Mouse (Mus musculus): ENCODE measurements around the gene Slc25a19. TPM values are rescaled to one million over a fixed set of nuclear protein-coding genes. Genes with fewer than 3 reads are reported as not detected.

The Slc25a19 gene
- polyA plus RNA-seq, 1 experiment, result 1.3 TPM

GRCm38 (mm10) chr11:115626824-115627616 lies 1.1 kb downstream of the Slc25a19 start:
- Histone ChIP-seq H3K36me3 (ENCODE audit: control insufficient read depth) (peaks cover 30% of the 10 kb centered on the region), H3K4me1 (ENCODE audit: control insufficient read depth) (peaks cover 38% of the 10 kb centered on the region), H3K4me3 (replicated peaks) (peak overlapping the region; percentile 73), H3K9me3 (ENCODE audit: control insufficient read depth, low read length) (no peaks in the 10 kb centered on the region), H3K27me3 (ENCODE audit: control insufficient read depth) (no peaks in the 10 kb centered on the region)
- no peak for TF ChIP-seq GATA1 (IDR thresholded peaks at IDR 0.05; ENCODE audit: low read length)
- TF ChIP-seq TAL1 (IDR thresholded peaks at IDR 0.05; ENCODE audit: low read length), result no peak

GRCm38 (mm10) chr11:115625877-115626276 lies 2.2 kb downstream of the Slc25a19 start:
- Histone ChIP-seq H3K4me3 (replicated peaks) (no peak overlapping the region), H3K9me3 (ENCODE audit: control insufficient read depth, low read length) (no peaks in the 10 kb centered on the region), H3K4me1 (ENCODE audit: control insufficient read depth) (peaks cover 31% of the 10 kb centered on the region), H3K36me3 (ENCODE audit: control insufficient read depth) (peaks cover 38% of the 10 kb centered on the region), H3K27me3 (ENCODE audit: control insufficient read depth) (no peaks in the 10 kb centered on the region)
- TF ChIP-seq GATA1 (IDR thresholded peaks at IDR 0.05; ENCODE audit: low read length) (no peak), TAL1 (IDR thresholded peaks at IDR 0.05; ENCODE audit: low read length) (no peak)

- no peaks in the 10 kb centered on the region for H3K9me3 ChIP-seq (ENCODE audit: control insufficient read depth, low read length)
- H3K36me3 ChIP-seq (ENCODE audit: control insufficient read depth), result peaks cover 58% of the 10 kb centered on the region
- H3K4me1 ChIP-seq (ENCODE audit: control insufficient read depth), result peaks cover 26% of the 10 kb centered on the region
- TF ChIP-seq TAL1 (IDR thresholded peaks at IDR 0.05; ENCODE audit: low read length) (no peak), GATA1 (IDR thresholded peaks at IDR 0.05; ENCODE audit: low read length) (no peak)
- H3K4me3 ChIP-seq (replicated peaks), result no peak overlapping the region
- H3K27me3 ChIP-seq (ENCODE audit: control insufficient read depth), result no peaks in the 10 kb centered on the region
Measured at GRCm38 (mm10) chr11:115623487-115624070, 4.5 kb downstream of the Slc25a19 start.

GRCm38 (mm10) chr11:115619949-115620348 lies 8.1 kb downstream of the Slc25a19 start:
- Histone ChIP-seq H3K36me3 (ENCODE audit: control insufficient read depth) (peaks cover 77% of the 10 kb centered on the region), H3K9me3 (ENCODE audit: control insufficient read depth, low read length) (no peaks in the 10 kb centered on the region)
- no peak for TF ChIP-seq TAL1 (IDR thresholded peaks at IDR 0.05; ENCODE audit: low read length)
- no peak for TF ChIP-seq GATA1 (IDR thresholded peaks at IDR 0.05; ENCODE audit: low read length)

DNA sequence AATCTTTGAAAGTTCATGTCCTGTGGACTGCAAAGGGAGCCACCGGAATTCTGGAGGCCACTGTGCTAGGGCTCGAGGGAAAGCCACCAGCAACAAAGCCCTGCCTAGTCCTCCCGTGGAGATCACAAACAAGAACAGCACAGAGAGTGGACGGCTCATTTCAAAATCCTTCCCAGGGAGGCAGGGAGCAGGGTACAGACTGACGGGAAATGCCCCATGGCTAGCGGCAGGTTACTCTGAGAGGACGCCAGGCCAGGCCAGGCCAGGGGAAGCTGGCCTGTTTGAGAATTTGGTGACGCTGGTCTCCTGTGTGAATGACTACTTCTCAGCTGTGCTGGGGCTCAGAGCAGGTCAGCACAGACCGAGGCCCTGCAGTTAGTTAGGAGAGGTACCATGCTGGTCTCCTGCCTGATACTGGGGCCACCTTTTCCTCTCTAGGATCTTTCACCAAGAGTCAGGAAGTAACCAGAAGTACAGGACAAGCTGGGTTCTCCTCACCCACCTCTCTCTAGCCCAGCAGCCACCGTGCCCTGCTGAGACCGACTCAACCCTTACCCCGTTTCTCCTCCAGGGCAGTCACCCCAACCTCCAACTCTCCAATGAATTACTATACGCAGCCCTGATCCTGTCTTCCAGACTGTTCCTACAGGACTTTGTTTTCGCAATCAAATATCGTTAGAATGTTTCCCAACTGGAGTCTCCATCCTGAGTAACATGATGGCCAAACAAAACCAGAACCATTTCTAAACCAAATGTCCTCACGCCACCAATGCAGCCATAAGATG lies 9.2 kb downstream of the Slc25a19 start:
- no peak overlapping the region for H3K4me3 ChIP-seq (replicated peaks)
- H3K4me1 ChIP-seq (ENCODE audit: control insufficient read depth), result peaks cover 17% of the 10 kb centered on the region
- H3K27me3 ChIP-seq (ENCODE audit: control insufficient read depth), result no peaks in the 10 kb centered on the region
- no peak for TF ChIP-seq TAL1 (IDR thresholded peaks at IDR 0.05; ENCODE audit: low read length)
- TF ChIP-seq GATA1 (IDR thresholded peaks at IDR 0.05; ENCODE audit: low read length), result no peak
- H3K36me3 ChIP-seq (ENCODE audit: control insufficient read depth), result peaks cover 81% of the 10 kb centered on the region
- H3K9me3 ChIP-seq (ENCODE audit: control insufficient read depth, low read length), result no peaks in the 10 kb centered on the region

More at GRCm38 (mm10) chr11:115619949-115620348, 8.1 kb downstream of the Slc25a19 start:
- H3K4me3 ChIP-seq (replicated peaks), result no peak overlapping the region
- H3K4me1 ChIP-seq (ENCODE audit: control insufficient read depth), result peaks cover 10% of the 10 kb centered on the region
- H3K27me3 ChIP-seq (ENCODE audit: control insufficient read depth), result no peaks in the 10 kb centered on the region

DNA sequence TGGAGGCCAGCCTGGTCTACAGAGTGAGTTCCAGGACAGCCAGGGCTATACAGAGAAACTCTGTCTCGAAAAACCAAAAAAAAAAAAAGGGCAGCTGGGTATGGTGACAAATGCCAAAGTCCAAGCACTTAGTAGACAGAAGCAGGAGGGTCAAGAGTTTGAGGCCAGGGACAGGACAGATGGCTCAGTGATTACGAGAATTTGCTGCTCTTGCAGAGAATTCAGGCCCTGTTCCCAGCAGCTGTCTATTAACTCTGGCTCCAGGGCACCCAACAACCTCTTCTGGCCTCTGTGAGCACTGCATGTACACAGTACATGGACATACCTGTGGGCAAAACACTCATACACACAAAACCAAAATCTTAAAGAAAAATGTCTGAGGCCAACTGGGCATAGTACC lies 10.1 kb downstream of the Slc25a19 start:
- Histone ChIP-seq H3K36me3 (ENCODE audit: control insufficient read depth) (peaks cover 72% of the 10 kb centered on the region), H3K27me3 (ENCODE audit: control insufficient read depth) (no peaks in the 10 kb centered on the region), H3K4me3 (replicated peaks) (no peak overlapping the region), H3K4me1 (ENCODE audit: control insufficient read depth) (peaks cover 23% of the 10 kb centered on the region), H3K9me3 (ENCODE audit: control insufficient read depth, low read length) (no peaks in the 10 kb centered on the region)
- TF ChIP-seq TAL1 (IDR thresholded peaks at IDR 0.05; ENCODE audit: low read length), result no peak
- TF ChIP-seq GATA1 (IDR thresholded peaks at IDR 0.05; ENCODE audit: low read length), result no peak

- TF ChIP-seq TAL1 (IDR thresholded peaks at IDR 0.05; ENCODE audit: low read length), result no peak
- TF ChIP-seq GATA1 (IDR thresholded peaks at IDR 0.05; ENCODE audit: low read length), result no peak
- Histone ChIP-seq H3K36me3 (ENCODE audit: control insufficient read depth) (peaks cover 61% of the 10 kb centered on the region), H3K9me3 (ENCODE audit: control insufficient read depth, low read length) (no peaks in the 10 kb centered on the region), H3K4me1 (ENCODE audit: control insufficient read depth) (peaks cover 33% of the 10 kb centered on the region), H3K27me3 (ENCODE audit: control insufficient read depth) (no peaks in the 10 kb centered on the region), H3K4me3 (replicated peaks) (no peak overlapping the region)
Measured at GRCm38 (mm10) chr11:115616893-115617292, 11.2 kb downstream of the Slc25a19 start.

DNA sequence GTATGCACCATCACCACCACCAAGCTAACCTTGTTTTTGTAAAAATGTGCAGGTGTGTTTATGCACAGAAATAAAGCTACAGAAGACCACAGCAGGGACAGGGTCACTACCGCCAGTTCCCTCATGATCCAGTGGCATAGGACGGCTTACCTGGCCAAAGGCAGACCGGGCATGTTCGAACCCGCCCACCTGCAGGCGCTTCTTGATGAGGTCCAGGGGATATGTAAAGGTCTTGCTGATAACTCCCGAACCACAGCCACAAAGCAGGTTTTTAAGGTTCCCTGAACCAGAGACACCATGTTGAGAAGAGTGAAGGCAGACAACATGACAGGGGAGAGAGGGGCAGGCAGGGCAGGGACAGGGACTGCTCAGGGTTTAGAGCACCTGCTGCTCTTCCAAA lies 11.7 kb downstream of the Slc25a19 start:
- peaks cover 63% of the 10 kb centered on the region for H3K36me3 ChIP-seq (ENCODE audit: control insufficient read depth)
- H3K4me3 ChIP-seq (replicated peaks), result no peak overlapping the region
- no peak for TF ChIP-seq TAL1 (IDR thresholded peaks at IDR 0.05; ENCODE audit: low read length)
- TF ChIP-seq GATA1 (IDR thresholded peaks at IDR 0.05; ENCODE audit: low read length), result no peak
- H3K27me3 ChIP-seq (ENCODE audit: control insufficient read depth), result no peaks in the 10 kb centered on the region
- no peaks in the 10 kb centered on the region for H3K9me3 ChIP-seq (ENCODE audit: control insufficient read depth, low read length)
- H3K4me1 ChIP-seq (ENCODE audit: control insufficient read depth), result peaks cover 38% of the 10 kb centered on the region

DNA sequence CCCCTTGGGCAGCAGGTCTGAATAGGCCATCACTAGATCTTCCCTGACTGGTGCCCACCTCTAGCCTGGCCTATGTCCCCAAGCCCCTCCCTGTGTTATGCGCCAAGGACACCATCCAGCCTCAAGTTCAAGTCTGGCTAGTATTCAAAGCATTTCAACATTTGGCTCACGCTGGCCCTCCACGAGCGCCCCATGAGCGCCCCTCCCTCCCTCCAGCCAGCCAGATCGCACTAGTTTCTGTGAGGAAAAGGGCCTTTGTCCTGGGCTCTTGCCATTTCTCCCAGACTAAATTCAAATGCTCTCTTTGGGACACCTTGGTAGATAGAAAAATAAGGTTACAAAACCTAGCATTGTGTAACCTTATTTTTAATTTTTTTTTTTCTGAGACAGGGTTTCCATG lies 12.2 kb downstream of the Slc25a19 start:
- H3K4me1 ChIP-seq (ENCODE audit: control insufficient read depth), result peaks cover 43% of the 10 kb centered on the region
- H3K9me3 ChIP-seq (ENCODE audit: control insufficient read depth, low read length), result no peaks in the 10 kb centered on the region
- no peak overlapping the region for H3K4me3 ChIP-seq (replicated peaks)
- H3K36me3 ChIP-seq (ENCODE audit: control insufficient read depth), result peaks cover 63% of the 10 kb centered on the region
- no peaks in the 10 kb centered on the region for H3K27me3 ChIP-seq (ENCODE audit: control insufficient read depth)
- no peak for TF ChIP-seq TAL1 (IDR thresholded peaks at IDR 0.05; ENCODE audit: low read length)
- no peak for TF ChIP-seq GATA1 (IDR thresholded peaks at IDR 0.05; ENCODE audit: low read length)

Data from erythroblast, embryonic 14.5 days (primary cell).